Mouse (Mus musculus): ENCODE results near the gene Dock6. TPM values are rescaled to one million over a fixed set of nuclear protein-coding genes. Genes with fewer than 3 reads are reported as not detected.
"Not testable (repeated sequence)": the region's sequence is repeated elsewhere in the genome, so short reads cannot be mapped to it uniquely, and the experiment has no call there.

Dock6 gene
- polyA plus RNA-seq, 1 experiment from 2014 or later = 24.7 TPM

GRCm38 (mm10) chr9:21797921-21798344, 54.5 kb downstream of the Dock6 start:
- 0% methylated on average over 22 of the region's 26 CpGs for WGBS
- H3K4me1 ChIP-seq (ENCODE audit: control insufficient read depth, insufficient read depth, low read length) = peaks cover 6% of the 10 kb centered on the region; the same call in 1 of the 2 replicates
- H3K27ac ChIP-seq (ENCODE audit: low read depth, low read length) = peak overlapping the region; percentile 39; the same call in 1 of the 2 replicates
- peak overlapping the region; percentile 66 for H3K9ac ChIP-seq (ENCODE audit: low read length)
- no peaks in the 10 kb centered on the region for H3K27me3 ChIP-seq (ENCODE audit: control insufficient read depth, insufficient read depth, low read length)
- H3K36me3 ChIP-seq (ENCODE audit: control insufficient read depth, insufficient read depth, low read length) = peaks cover 7% of the 10 kb centered on the region
- ATAC-seq (ENCODE audit: insufficient read depth, low FRiP score, low TSS enrichment) (peak; percentile 63), DNase-seq (ENCODE audit: low spot score) (peak; percentile 74)
- peak overlapping the region; percentile 90 for H3K4me2 ChIP-seq (ENCODE audit: low read depth)
- no peaks in the 10 kb centered on the region for H3K9me3 ChIP-seq (ENCODE audit: control insufficient read depth, low read length)
- peak overlapping the region; percentile 68 for H3K4me3 ChIP-seq (ENCODE audit: low read depth, low read length)

- H3K9me3 ChIP-seq (ENCODE audit: control insufficient read depth, low read length) = no peaks in the 10 kb centered on the region
- DNase-seq (ENCODE audit: low spot score) (no peak), ATAC-seq (ENCODE audit: insufficient read depth, low FRiP score, low TSS enrichment) (no peak)
- H3K4me1 ChIP-seq (ENCODE audit: control insufficient read depth, insufficient read depth, low read length) = peaks cover 6% of the 10 kb centered on the region; the same call in 1 of the 2 replicates
- no peak overlapping the region for H3K27ac ChIP-seq (ENCODE audit: low read depth, low read length)
- H3K27me3 ChIP-seq (ENCODE audit: control insufficient read depth, insufficient read depth, low read length) = no peaks in the 10 kb centered on the region
- 76% methylated on average over 3 of the region's 3 CpGs for WGBS
- peaks cover 7% of the 10 kb centered on the region for H3K36me3 ChIP-seq (ENCODE audit: control insufficient read depth, insufficient read depth, low read length)
- no peak overlapping the region for H3K9ac ChIP-seq (ENCODE audit: low read length)
- no peak overlapping the region for H3K4me2 ChIP-seq (ENCODE audit: low read depth)
- H3K4me3 ChIP-seq (ENCODE audit: low read depth, low read length) = peak overlapping the region; percentile 68; the same call in 1 of the 2 replicates
These were observed 55.5 kb downstream of the Dock6 start for GRCm38 (mm10) chr9:21796919-21797318.

- no peak for DNase-seq (ENCODE audit: low spot score)
These were observed 56.2 kb downstream of the Dock6 start for GRCm38 (mm10) chr9:21796259-21796658.

GRCm38 (mm10) chr9:21795579-21795978, 56.9 kb downstream of the Dock6 start:
- no peak overlapping the region for H3K27ac ChIP-seq (ENCODE audit: low read depth, low read length)
- H3K4me3 ChIP-seq (ENCODE audit: low read depth, low read length) = no peak overlapping the region
- peaks cover 6% of the 10 kb centered on the region; the same call in 1 of the 2 replicates for H3K4me1 ChIP-seq (ENCODE audit: control insufficient read depth, insufficient read depth, low read length)
- H3K9me3 ChIP-seq (ENCODE audit: control insufficient read depth, low read length) = no peaks in the 10 kb centered on the region
- ATAC-seq (ENCODE audit: insufficient read depth, low FRiP score, low TSS enrichment) (no peak), DNase-seq (ENCODE audit: low spot score) (no peak)
- no peak overlapping the region for H3K9ac ChIP-seq (ENCODE audit: low read length)
- no peaks in the 10 kb centered on the region for H3K27me3 ChIP-seq (ENCODE audit: control insufficient read depth, insufficient read depth, low read length)
- no peak overlapping the region for H3K4me2 ChIP-seq (ENCODE audit: low read depth)
- 81% methylated on average over 5 of the region's 5 CpGs for WGBS
- H3K36me3 ChIP-seq (ENCODE audit: control insufficient read depth, insufficient read depth, low read length) = peaks cover 7% of the 10 kb centered on the region; the same call in 1 of the 2 replicates

More at GRCm38 (mm10) chr9:21796259-21796658, 56.2 kb downstream of the Dock6 start:
- Histone ChIP-seq H3K4me3 (ENCODE audit: low read depth, low read length) (no peak overlapping the region), H3K9ac (ENCODE audit: low read length) (no peak overlapping the region), H3K9me3 (ENCODE audit: control insufficient read depth, low read length) (no peaks in the 10 kb centered on the region), H3K36me3 (ENCODE audit: control insufficient read depth, insufficient read depth, low read length) (peaks cover 7% of the 10 kb centered on the region; the same call in 1 of the 2 replicates), H3K4me1 (ENCODE audit: control insufficient read depth, insufficient read depth, low read length) (peaks cover 6% of the 10 kb centered on the region; the same call in 1 of the 2 replicates), H3K4me2 (ENCODE audit: low read depth) (0 out of 2 replicates have a peak overlapping the region, but pooled peaks have one; percentile 20), H3K27ac (ENCODE audit: low read depth, low read length) (no peak overlapping the region), H3K27me3 (ENCODE audit: control insufficient read depth, insufficient read depth, low read length) (no peaks in the 10 kb centered on the region)
- no peak for ATAC-seq (ENCODE audit: insufficient read depth, low FRiP score, low TSS enrichment)
- WGBS = 76% methylated on average over 3 of the region's 3 CpGs

- Histone ChIP-seq H3K4me3 (ENCODE audit: low read depth, low read length) (no peak overlapping the region), H3K4me2 (ENCODE audit: low read depth) (no peak overlapping the region), H3K4me1 (ENCODE audit: control insufficient read depth, insufficient read depth, low read length) (peaks cover 6% of the 10 kb centered on the region; the same call in 1 of the 2 replicates), H3K36me3 (ENCODE audit: control insufficient read depth, insufficient read depth, low read length) (peaks cover 7% of the 10 kb centered on the region; the same call in 1 of the 2 replicates), H3K27ac (ENCODE audit: low read depth, low read length) (no peak overlapping the region), H3K9ac (ENCODE audit: low read length) (no peak overlapping the region), H3K27me3 (ENCODE audit: control insufficient read depth, insufficient read depth, low read length) (no peaks in the 10 kb centered on the region), H3K9me3 (ENCODE audit: control insufficient read depth, low read length) (no peaks in the 10 kb centered on the region)
- DNase-seq (ENCODE audit: low spot score) (no peak), ATAC-seq (ENCODE audit: insufficient read depth, low FRiP score, low TSS enrichment) (no peak)
- WGBS = 89% methylated on average over 21 of the region's 25 CpGs
These were observed 57.5 kb downstream of the Dock6 start for GRCm38 (mm10) chr9:21794925-21795324.

- H3K4me3 ChIP-seq (ENCODE audit: low read depth, low read length) = no peak overlapping the region
- WGBS = 95% methylated on average over 18 of the region's 18 CpGs
- H3K9me3 ChIP-seq (ENCODE audit: control insufficient read depth, low read length) = no peaks in the 10 kb centered on the region
- ATAC-seq (ENCODE audit: insufficient read depth, low FRiP score, low TSS enrichment) (no peak), DNase-seq (ENCODE audit: low spot score) (no peak)
- peaks cover 6% of the 10 kb centered on the region; the same call in 1 of the 2 replicates for H3K4me1 ChIP-seq (ENCODE audit: control insufficient read depth, insufficient read depth, low read length)
- no peak overlapping the region for H3K27ac ChIP-seq (ENCODE audit: low read depth, low read length)
- no peak overlapping the region for H3K9ac ChIP-seq (ENCODE audit: low read length)
- no peak overlapping the region for H3K4me2 ChIP-seq (ENCODE audit: low read depth)
- H3K36me3 ChIP-seq (ENCODE audit: control insufficient read depth, insufficient read depth, low read length) = peaks cover 7% of the 10 kb centered on the region; the same call in 1 of the 2 replicates
- no peaks in the 10 kb centered on the region for H3K27me3 ChIP-seq (ENCODE audit: control insufficient read depth, insufficient read depth, low read length)
These were observed 58.0 kb downstream of the Dock6 start for GRCm38 (mm10) chr9:21794344-21794834.

- H3K27ac ChIP-seq (ENCODE audit: low read depth, low read length); H3K4me1 ChIP-seq (ENCODE audit: control insufficient read depth, insufficient read depth, low read length); H3K4me3 ChIP-seq (ENCODE audit: low read depth, low read length); H3K9me3 ChIP-seq (ENCODE audit: control insufficient read depth, low read length); H3K9ac ChIP-seq (ENCODE audit: low read length); H3K4me2 ChIP-seq (ENCODE audit: low read depth); H3K27me3 ChIP-seq (ENCODE audit: control insufficient read depth, insufficient read depth, low read length); ATAC-seq (ENCODE audit: insufficient read depth, low FRiP score, low TSS enrichment); DNase-seq (ENCODE audit: low spot score); H3K36me3 ChIP-seq (ENCODE audit: control insufficient read depth, insufficient read depth, low read length): not testable (repeated sequence)
- 96% methylated on average over 6 of the region's 6 CpGs for WGBS
These were observed 58.9 kb downstream of the Dock6 start for GRCm38 (mm10) chr9:21793507-21793906.

GRCm38 (mm10) chr9:21792644-21793043, 59.8 kb downstream of the Dock6 start:
- no peak for ATAC-seq (ENCODE audit: insufficient read depth, low FRiP score, low TSS enrichment)
- Histone ChIP-seq H3K27ac (ENCODE audit: low read depth, low read length) (no peak overlapping the region), H3K36me3 (ENCODE audit: control insufficient read depth, insufficient read depth, low read length) (peaks cover 7% of the 10 kb centered on the region; the same call in 1 of the 2 replicates), H3K4me2 (ENCODE audit: low read depth) (no peak overlapping the region), H3K4me3 (ENCODE audit: low read depth, low read length) (no peak overlapping the region), H3K27me3 (ENCODE audit: control insufficient read depth, insufficient read depth, low read length) (no peaks in the 10 kb centered on the region), H3K9ac (ENCODE audit: low read length) (no peak overlapping the region), H3K4me1 (ENCODE audit: control insufficient read depth, insufficient read depth, low read length) (peaks cover 6% of the 10 kb centered on the region; the same call in 1 of the 2 replicates), H3K9me3 (ENCODE audit: control insufficient read depth, low read length) (no peaks in the 10 kb centered on the region)
- WGBS = 85% methylated on average over 8 of the region's 8 CpGs
- no peak for DNase-seq (ENCODE audit: low spot score)

- Histone ChIP-seq H3K9ac (ENCODE audit: low read length) (no peak overlapping the region), H3K27me3 (ENCODE audit: control insufficient read depth, insufficient read depth, low read length) (no peaks in the 10 kb centered on the region), H3K4me2 (ENCODE audit: low read depth) (no peak overlapping the region), H3K4me1 (ENCODE audit: control insufficient read depth, insufficient read depth, low read length) (peaks cover 5% of the 10 kb centered on the region; the same call in 1 of the 2 replicates), H3K9me3 (ENCODE audit: control insufficient read depth, low read length) (no peaks in the 10 kb centered on the region), H3K36me3 (ENCODE audit: control insufficient read depth, insufficient read depth, low read length) (peaks cover 7% of the 10 kb centered on the region; the same call in 1 of the 2 replicates), H3K4me3 (ENCODE audit: low read depth, low read length) (no peak overlapping the region), H3K27ac (ENCODE audit: low read depth, low read length) (no peak overlapping the region)
- 95% methylated on average over 8 of the region's 8 CpGs for WGBS
- no peak for ATAC-seq (ENCODE audit: insufficient read depth, low FRiP score, low TSS enrichment)
- DNase-seq (ENCODE audit: low spot score) = no peak
These were observed 60.6 kb downstream of the Dock6 start for GRCm38 (mm10) chr9:21791861-21792260.
